Mouse (Mus musculus): Measurements from ENCODE around the gene Tmem135.
"Not testable (repeated sequence)": the region's sequence is repeated elsewhere in the genome, so short reads cannot be mapped to it uniquely, and the experiment has no call there.

The Tmem135 gene

DNA sequence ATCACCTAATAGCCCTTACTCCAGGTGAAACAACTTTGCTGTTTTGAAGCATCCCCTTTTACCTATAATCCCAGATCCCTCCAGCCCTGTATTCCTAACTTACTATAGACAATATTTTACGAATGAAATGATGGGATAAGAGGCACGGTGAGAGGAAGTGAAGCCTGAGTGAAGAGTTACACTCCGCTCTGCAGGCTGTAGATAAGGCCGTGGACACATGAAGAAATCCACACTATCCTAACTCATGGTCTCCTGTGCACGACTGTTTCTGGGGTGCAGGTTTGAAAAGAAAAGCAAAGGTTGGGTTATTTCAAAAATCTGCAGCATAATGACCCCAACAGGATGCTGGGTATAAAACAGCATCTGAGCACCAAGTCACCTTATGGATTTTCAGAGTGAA is 77.8 kb downstream of the Tmem135 start:
- no peak for DNase-seq (ENCODE audit: low spot score in 2 of 2)

DNA sequence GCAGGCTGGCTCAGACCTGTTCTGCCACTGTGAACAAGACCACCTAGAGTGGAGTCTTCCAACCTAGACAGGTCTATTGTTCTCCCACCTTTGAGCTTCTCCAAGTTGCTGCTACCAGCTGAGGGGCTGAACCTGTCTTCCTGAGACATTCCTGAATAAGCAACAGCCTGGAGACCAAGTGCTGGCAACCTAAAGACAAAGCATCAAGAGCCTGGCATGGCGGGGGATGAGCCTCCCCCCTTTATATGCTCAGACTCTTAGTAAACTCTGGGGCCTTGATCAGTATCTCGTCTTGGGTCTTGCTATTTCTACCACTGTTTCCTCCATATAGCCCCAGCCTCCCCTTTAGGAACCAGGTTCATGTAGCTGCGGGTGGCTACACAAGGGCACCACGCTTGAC is 81.3 kb downstream of the Tmem135 start:
- DNase-seq (ENCODE audit: low spot score in 2 of 2), result not testable (repeated sequence)

DNA sequence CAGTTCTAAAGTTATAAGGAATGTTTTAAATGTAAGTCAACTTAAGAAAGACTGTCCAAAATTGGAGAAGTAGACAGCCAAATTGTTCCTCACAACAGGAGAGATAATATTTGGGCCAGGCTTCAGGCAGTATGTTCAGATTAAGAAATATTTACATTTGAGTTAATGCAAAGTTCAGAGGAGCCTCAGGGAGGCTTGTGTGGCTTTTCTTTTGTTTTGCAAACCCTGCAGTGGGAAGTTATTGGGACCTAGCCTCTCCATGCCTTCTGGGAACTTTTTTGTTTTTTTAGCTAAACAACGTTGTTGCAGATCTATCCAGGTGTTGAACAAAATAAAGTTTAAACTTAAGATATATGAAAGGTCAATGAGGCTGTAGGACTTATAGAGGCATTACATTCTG is 84.7 kb downstream of the Tmem135 start:
- DNase-seq (ENCODE audit: low spot score in 2 of 2), result no peak

DNA sequence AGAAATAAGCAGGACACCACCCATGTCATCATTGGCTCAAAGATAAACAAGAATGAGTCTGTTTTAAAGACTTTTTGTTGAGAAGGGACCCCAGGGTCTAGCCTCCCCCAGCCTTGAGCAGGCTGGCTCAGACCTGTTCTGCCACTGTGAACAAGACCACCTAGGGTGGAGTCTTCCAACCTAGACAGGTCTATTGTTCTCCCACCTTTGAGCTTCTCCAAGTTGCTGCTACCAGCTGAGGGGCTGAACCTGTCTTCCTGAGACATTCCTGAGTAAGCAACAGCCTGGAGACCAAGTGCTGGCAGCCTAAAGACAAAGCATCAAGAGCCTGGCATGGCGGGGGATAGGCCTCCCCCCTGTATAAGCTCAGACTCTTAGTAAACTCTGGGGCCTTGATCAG is 86.9 kb downstream of the Tmem135 start:
- DNase-seq (ENCODE audit: low spot score in 2 of 2), result not testable (repeated sequence)

DNA sequence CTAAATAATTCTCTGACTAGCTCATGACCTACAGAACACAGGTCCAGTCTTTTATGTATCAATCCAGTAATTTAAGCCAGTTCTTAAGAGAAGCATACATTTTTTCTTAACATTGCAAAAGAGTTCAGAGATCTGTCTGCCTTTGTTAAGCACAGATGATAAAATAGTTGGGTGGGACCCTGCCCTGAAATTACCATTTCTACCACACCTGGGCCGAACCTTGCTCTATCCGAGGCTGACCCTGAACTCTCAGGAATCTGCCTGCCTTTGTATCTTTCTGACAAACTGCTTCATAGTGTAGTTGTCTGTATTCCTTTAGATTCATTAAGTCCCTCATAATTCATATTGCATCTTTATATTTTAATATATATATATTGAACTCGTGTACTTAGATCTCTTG is 87.9 kb downstream of the Tmem135 start:
- DNase-seq (ENCODE audit: low spot score in 2 of 2), result no peak

DNA sequence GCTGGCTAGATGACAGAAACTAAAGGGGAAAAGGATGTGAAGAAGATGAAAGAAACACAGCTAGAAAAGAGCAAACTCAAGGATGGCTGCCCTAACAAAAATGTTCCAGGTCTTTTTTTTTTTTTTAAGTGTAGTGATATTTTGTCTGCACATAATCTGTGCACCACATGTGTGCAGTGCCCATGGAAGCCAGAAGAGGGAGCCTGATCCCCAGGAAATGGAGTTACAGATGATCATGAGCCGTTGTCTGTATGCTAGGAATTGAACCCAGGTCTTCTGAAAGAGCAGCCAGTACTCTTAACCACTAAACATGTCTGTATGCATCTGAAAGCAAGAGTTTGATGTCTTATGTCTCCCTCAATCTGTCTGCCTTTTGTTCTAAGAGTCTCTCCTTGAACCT is 92.5 kb downstream of the Tmem135 start:
- DNase-seq (ENCODE audit: low spot score in 2 of 2), result no peak

DNA sequence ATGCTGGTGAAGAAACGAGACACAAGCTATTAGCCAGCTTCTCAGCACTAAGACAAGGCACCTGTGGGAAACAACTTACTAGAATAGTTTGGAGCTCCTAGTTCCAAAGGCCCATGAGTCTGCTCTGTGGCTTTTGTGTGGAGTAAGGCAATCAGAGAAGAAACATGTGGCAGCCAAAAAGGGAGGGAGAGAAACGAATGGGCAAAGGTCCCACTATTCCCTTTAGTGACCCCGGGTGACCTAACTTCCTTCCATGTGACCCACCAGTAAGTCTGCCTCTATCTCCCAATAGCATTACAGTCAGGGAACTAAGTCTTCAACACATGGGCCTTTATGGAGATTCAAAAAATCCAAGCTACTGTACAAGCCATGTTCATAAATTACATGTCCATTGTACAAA is 95.1 kb downstream of the Tmem135 start:
- DNase-seq (ENCODE audit: low spot score in 2 of 2), result no peak

DNA sequence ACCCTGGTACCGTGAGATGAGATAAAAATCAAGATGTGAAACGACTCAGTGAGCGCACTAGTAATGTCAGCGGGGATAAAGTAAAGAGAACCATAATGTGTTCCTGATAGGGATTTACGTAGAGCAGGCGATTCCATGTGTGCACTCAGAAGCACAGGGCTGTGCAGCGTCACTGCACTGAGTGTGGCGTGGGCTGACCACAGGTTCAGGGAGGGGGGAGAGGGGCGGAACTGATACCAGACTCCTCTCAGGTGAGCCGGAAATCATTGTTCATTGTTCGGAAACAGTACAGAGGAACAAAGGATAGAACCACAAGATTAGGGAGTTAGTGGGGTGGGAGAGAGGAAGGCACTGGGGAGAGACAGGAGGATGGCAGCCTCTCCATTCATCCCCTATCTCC is 95.8 kb downstream of the Tmem135 start:
- no peak for DNase-seq (ENCODE audit: low spot score in 2 of 2)

DNA sequence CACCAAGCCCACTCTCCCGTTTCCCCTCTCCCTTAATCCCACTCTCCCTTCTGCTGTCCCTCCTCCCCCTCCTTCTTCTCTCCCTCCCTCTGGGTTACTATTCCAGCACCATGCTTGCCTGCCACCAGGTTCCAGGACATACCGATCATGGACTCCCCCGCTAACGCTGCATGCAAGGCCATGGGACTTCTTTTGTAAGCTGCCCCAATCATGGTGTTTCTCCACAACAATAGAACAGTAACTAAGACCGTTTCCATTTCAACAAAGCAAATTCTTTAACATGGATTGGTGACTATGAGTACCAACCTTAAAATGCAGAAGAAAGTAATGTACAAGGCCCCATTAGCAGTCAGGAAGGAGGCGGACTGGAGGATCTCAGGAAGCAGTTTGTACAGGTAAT is 97.2 kb downstream of the Tmem135 start:
- DNase-seq (ENCODE audit: low spot score in 2 of 2), result no peak

DNA sequence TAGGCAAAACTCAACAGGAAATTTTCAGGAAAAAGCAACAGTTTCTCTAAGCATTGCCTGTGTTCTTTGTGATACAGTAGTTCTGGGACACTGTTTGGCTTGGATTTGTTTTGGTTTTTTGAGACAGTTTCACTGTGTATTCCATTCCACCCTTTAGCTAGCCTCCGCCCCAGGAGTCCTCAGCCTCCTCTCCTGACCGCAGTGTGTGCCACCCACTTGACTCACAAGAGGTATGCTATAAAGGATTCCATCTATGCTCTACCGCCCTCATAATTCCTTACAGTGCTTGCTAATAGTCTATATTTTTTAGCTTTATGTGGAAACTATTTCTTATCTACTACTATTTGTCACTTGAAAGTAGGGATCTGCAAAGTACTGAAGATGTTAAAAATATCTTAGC is 99.1 kb downstream of the Tmem135 start:
- no peak for DNase-seq (ENCODE audit: low spot score in 2 of 2)

DNA sequence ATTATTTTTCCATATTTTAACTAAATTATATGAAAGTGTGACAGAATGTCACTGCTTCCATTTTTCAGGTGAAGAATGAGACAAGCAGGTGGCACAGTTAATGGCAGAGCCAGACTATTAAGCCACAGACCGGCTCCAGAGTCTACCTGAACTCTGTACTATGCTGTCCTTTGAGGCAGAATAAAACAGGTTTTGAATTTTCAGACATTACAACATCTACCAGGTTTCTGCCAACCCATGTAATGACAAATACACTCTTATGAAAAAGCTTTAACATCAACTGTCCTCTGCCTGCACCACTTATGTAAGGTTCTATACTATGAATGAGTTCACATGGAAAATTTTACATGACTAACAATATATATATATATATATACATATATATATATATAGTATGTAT is 100.3 kb downstream of the Tmem135 start:
- DNase-seq (ENCODE audit: low spot score in 2 of 2), result no peak

DNA sequence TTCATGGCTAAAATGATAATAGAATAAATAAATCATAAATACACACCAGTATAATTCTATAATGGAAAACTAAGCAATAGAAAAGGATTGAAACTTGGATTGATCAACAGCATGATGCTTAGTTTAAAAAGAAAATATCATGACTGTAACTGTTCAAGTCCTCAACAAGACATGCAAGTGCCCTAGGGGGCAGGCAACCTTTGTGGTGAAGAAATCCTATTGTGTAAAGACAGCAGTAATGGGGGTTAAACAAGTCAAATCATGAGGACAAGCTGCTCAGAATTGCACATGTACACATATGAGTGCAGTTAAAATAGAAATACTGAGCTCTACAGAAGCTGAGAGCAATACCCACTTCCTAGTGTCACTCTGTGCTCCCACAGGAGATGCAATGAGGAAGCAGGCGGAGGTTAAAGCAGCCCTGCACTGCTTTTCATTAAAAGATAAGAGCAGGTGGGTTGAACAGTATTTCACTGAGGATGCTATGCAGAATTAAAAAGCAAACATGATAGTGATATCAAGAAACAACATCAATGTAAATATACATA is 105.0 kb downstream of the Tmem135 start:
- DNase-seq (ENCODE audit: low spot score in 2 of 2), result no peak

DNA sequence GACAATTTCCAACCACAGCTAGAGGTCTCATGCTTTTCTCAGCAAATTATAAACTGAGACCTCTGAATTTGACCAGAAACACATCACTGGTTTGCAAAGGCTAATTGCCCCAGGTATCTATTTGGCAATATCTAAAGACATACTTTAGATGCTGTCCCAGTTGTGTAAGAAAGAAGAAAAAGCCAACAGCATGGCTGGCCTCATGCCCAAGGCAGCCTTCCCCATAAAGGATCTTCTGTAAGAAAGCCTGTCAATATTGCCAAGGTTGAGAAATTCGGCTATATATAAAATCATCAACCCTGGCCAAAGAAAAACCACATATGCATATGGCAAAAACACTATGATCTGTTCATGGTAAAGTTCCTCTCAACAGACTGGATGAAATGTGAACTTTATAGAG is 107.1 kb downstream of the Tmem135 start:
- no peak for DNase-seq (ENCODE audit: low spot score in 2 of 2)

DNA sequence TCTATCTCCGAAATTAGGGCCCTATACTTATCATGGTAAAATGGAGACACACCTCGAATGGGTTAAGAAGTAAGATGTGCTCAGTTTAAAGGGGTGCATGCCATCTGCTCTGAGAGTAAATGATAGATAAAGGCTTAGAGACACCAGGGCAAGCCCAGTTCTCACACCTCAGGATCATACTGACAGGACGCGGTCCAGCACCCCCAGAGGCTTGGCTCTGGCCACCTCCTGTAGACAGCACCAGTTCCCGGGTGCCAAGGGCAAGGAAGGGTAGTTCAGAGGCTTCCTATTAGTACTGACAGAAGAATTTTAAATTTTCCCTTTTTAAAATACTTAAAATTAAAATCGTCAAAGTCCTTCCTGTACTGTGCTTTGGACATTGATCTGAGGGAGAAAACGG is 121.4 kb downstream of the Tmem135 start:
- no peak for DNase-seq (ENCODE audit: low spot score in 2 of 2)

DNA sequence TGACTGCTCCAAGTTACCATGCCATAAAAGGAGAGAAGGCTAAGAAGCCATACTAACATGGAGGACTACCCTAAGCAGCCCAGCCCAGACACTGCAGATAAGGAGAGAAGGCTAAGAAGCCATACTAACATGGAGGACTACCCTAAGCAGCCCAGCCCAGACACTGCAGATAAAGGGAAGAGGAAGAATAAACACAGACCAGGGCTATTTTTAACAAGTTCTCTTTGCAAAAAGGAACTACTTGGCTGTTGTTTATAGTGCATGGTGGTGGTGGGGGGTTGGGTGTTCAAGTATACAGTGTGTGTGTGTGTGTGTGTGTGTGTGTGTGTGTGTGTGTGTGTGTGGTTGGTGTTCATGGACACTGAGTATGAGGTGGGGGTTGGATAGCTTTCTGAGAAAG is 133.6 kb downstream of the Tmem135 start:
- DNase-seq (ENCODE audit: low spot score in 2 of 2), result not testable (repeated sequence)

DNA sequence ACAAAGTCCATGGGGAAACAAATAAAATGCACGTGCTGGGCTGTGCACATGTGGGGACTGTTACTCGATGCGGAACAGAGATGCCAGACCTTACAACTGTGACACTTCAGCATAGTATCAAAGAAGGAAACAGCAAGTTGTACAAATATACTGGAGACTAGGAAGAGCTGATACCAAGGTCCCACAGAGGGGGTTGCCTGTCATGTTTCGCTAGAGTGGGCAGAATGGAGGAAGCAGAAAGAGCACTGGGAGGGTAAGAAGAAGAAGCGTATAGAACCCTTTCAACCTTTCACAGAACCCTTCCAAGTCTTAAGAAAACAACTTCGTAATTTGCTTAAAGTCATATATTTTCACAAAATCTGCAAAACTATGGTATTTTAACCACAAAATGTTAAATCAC is 134.2 kb downstream of the Tmem135 start:
- no peak for DNase-seq (ENCODE audit: low spot score in 2 of 2)

DNA sequence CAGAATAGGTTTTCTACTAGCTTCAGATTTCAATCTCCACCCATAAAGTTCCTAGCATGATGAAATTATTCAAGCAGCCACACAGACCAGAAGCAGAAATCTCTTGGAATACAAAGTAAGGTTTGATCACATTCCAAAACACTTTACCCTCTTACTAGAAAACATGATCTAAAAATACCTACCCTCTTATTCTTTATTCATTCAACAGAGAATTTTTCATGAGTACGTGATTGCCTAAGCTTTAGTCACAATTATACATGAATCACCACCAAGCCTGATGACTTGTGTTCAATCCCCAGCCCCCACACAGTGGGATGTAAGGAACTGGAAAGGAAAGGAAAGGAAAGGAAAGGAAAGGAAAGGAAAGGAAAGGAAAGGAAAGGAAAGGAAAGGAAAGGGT is 136.5 kb downstream of the Tmem135 start:
- DNase-seq (ENCODE audit: low spot score in 2 of 2), result no peak

DNA sequence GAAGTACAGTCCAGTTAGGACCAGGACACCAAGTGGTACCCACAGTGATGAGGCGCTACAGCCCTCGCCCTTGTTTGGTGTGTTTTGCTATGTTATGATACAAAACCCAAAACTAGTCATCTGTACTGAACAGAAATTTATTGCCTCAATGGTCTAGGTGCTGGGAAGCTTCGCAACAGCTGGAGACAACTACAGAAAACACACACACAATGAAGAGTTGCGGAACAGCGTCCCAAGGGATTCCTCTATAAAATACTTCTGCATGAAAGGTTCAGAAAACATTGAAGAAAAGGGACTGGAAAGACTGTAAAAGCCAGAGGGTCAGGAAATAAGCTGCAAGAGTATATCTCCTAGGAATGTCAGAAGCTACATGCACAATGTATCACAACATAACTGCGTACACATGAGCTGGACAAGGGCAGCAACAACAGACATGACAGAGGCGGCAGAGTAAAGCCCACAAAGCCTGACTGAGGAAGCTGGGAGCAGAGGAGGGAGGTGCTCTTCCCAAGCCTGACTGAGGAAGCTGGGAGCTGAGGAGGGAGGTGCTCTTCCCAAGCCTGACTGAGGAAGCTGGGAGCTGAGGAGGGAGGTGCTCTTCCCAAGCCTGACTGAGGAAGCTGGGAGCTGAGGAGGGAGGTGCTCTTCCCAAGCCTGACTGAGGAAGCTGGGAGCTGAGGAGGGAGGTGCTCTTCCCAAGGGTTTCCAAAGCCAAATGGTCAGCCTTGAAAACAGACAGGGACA is 137.8 kb downstream of the Tmem135 start:
- DNase-seq (ENCODE audit: low spot score in 2 of 2), result no peak

DNA sequence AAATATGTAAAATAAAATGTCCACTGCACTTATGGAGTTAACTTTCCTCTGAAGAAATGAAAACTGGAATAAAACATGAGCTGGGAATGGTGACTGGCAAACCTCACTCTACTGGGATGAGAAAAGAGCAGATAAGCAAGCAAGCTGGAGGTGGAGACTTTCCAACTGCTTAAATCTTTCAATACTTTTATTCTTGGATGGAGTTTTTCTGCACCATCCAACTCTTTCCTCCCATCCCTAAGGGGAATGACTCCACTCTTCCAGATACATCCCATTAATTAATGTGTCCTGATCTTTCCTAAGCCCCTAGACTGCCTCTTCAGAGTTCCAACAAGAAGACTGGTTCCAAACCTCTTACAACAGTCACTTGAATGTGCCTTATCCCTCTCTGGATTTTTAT is 143.1 kb downstream of the Tmem135 start:
- DNase-seq (ENCODE audit: low spot score in 2 of 2), result no peak

DNA sequence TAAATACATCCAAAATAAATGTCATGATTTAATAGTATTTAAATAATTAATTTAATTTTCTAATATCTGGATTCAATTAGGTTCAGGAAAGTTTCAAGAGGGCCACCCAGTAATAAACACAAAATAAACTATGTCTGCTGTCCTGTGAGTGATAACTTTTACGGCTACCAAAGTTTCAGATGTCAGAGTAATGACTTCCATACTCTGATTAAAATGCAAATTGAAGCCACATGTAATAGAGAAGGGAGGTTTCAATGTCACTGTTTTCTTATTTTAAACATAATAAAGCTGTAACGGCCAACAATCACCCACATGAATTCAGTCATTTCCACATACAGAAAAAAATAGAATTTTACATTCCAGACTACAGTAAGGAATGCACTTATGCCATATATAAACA is 145.2 kb downstream of the Tmem135 start:
- no peak for DNase-seq (ENCODE audit: low spot score in 2 of 2)

DNA sequence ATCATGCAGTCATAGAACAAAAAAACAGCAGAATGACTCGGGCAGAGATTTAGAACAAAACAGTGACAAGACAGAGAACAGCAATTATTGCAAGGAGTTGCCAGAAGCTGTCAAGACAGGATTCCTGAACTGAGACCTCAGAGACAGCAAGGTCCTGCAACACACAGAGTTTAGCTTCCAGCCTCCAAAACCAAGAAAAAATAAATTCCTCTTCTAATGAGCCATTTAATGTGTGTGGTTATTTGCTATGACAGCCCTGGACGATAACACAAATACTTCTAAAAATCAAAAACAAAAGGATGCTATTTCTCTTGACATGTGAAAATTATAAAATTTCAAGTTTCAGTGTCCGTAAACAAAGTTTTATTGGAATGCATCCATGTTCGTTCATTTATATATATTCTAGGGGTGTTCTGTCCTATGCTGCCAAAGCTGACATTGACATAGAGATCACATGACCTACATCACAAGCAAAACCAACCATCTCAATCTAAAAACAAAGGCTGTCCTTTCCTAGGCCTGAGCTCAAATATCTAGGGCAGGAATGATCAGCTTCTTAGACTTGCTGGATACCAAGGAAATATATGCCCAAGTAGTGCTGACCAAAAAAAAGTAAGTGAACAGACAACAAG is 146.0 kb downstream of the Tmem135 start:
- DNase-seq (ENCODE audit: low spot score in 2 of 2), result no peak

DNA sequence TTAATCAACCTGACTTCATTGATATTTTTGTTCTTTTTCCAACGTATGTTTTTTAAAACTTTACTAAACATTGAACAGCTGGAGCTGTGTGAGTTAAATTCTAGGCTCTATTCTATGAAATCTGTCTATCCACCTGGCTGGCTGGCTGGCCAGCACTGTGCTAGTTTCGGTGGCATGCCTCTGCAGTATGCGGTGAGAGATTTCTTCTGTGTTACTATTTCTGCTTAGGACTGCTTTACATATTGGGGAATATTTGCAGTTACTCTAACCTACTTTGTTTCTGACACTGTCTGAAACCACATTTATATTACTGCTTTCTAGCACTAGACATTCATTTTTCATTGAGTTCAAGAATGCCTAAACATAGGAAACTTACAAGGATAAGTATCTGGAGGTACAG is 150.2 kb downstream of the Tmem135 start:
- DNase-seq (ENCODE audit: low spot score in 2 of 2), result no peak

DNA sequence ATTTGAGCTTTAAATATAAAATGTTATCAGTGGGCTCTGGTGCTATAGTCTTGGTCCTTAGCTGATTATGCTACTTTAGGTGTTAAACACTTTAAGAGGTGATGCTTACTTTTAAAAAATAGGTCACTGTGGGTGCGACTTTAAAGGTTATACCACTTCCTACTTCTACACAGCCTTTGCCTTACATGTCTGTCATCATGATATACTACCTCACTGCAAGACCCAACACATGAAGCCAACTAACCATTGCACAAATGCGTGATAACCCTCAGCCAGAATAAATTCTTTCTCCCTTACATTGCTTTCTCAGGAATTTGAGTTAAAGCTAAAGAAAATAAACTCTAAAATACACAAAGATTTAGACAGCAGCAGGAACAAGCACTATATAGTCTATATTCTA is 150.7 kb downstream of the Tmem135 start:
- DNase-seq (ENCODE audit: low spot score in 2 of 2), result no peak

Measured in frontal cortex, postnatal 14 days (tissue).